Mouse (Mus musculus) forelimb bud, embryonic 11.5 days (tissue): ENCODE results near the gene Defb41.
"Not testable (repeated sequence)": the region's sequence is repeated elsewhere in the genome, so short reads cannot be mapped to it uniquely, and the experiment has no call there.

Source experiments
- DNase-seq: peaks from one replicate; pipeline ENCODE4 v3.0.0-alpha.2; 2012; ENCODE audit warnings: low read depth, low spot score

The Defb41 gene

GRCm38 (mm10) chr1:18265038-18265437, at the start of gene Defb41:
Defb41 (minus strand) TSS chr1:18265138.
- no peak for DNase-seq

- no peak for DNase-seq
These were observed 43.5 kb upstream of the Defb41 start for GRCm38 (mm10) chr1:18308474-18308829.

- DNase-seq, result no peak
These were observed 42.9 kb upstream of the Defb41 start for GRCm38 (mm10) chr1:18307545-18308473.

GRCm38 (mm10) chr1:18292515-18292914, 27.6 kb upstream of the Defb41 start:
- no peak for DNase-seq

- DNase-seq, result peak; percentile 21
These were observed 23.9 kb upstream of the Defb41 start for GRCm38 (mm10) chr1:18288860-18289259.

GRCm38 (mm10) chr1:18287371-18287770, 22.4 kb upstream of the Defb41 start:
- no peak for DNase-seq

- no peak for DNase-seq
These were observed 6.2 kb upstream of the Defb41 start for GRCm38 (mm10) chr1:18271095-18271494.

GRCm38 (mm10) chr1:18268845-18269244, 3.9 kb upstream of the Defb41 start:
- DNase-seq, result no peak

GRCm38 (mm10) chr1:18245801-18246580, 18.9 kb downstream of the Defb41 start:
- DNase-seq, result not testable (repeated sequence)

GRCm38 (mm10) chr1:18237343-18237742, 27.6 kb downstream of the Defb41 start, which contains the start of gene Defb18:
Defb18 (minus strand) TSS chr1:18237443.
- DNase-seq, result no peak

- DNase-seq, result peak; percentile 36
These were observed 41.5 kb downstream of the Defb41 start for GRCm38 (mm10) chr1:18223385-18223945.
